Mouse (Mus musculus) thymus, adult 2 months (tissue): ENCODE measurements at regions not wholly inside any gene's neighbourhood (a gene's known extent, or its start where the extent isn't known, plus 50 kb on each side); places are given as distances from the start of the nearest gene placed in this dataset.

Experiments
- CTCF ChIP-seq: fragments of 200-500 bp; IDR thresholded peaks from 2 replicates; pipeline ENCODE4 v1.5.1; 2012; ENCODE audit warnings: mild to moderate bottlenecking, control low read depth, low read length, moderate library complexity, borderline replicate concordance; ENCODE audit not compliant: control insufficient read depth, poor library complexity, insufficient read depth; ENCODE audit errors: extremely low read depth
- POLR2A ChIP-seq: fragments of 200-500 bp; IDR thresholded peaks from 2 replicates; pipeline ENCODE4 v1.6.1; 2012; ENCODE audit warnings: mild to moderate bottlenecking, low read length, control low read depth, moderate library complexity; ENCODE audit not compliant: control insufficient read depth, poor library complexity, insufficient read depth; ENCODE audit errors: extremely low read depth

GRCm38 (mm10) chr13:31078751-31079150 lies 104.7 kb downstream of the Gm5447 start:
- TF ChIP-seq CTCF (no peak), POLR2A (no peak)
